Mouse (Mus musculus): ENCODE measurements around the gene Gps1.
"Not testable (repeated sequence)": the region's sequence is repeated elsewhere in the genome, so short reads cannot be mapped to it uniquely, and the experiment has no call there.

- not testable (repeated sequence) for TF ChIP-seq CTCF, EP300 (IDR thresholded peaks at IDR 0.05; ENCODE audit: low read depth)
Observed at GRCm38 (mm10) chr11:120762672-120763041, 21.4 kb upstream of the Gps1 start, which contains the start of gene Hmga1b.

Measured in liver, embryonic 14.5 days (tissue).